Comparison of ENCODE assay signal across 29 mouse cellular contexts in the genomic region with DNA sequence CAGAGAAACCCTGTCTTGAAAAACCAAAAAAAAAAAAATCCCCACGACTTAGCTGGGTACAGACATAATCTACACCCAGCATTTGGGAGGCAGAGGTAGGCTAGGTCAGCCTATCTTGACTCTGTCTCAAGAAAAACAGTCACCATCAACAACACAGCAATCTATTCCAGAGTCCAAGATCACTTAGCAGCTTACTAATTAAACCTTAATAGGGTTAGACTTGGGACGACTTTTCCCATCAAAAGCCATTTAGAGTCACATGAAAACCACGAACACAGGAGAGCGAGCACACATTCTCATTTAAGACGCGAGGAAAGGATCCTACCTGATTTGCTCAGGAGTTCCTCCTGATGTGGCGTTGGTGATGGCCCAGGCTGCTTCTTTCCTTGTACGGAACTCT. TPM values are rescaled to one million over a fixed set of nuclear protein-coding genes. Genes with fewer than 3 reads are reported as not detected.
"Had no signal": no experiment of that assay in that cellular context is flagged by ENCODE, and none has a peak within 500 bp of the region (broad histone marks: within the 10 kb centered on the region; RNA-seq: fewer than 3 reads in every experiment).

No protein-coding gene starts in this region.

- H3K9ac ChIP-seq: embryonic facial prominence, embryonic 12.5 days; embryonic facial prominence, embryonic 13.5 days; embryonic facial prominence, embryonic 15.5 days; forebrain, embryonic 12.5 days; forebrain, embryonic 13.5 days; forebrain, embryonic 15.5 days; forebrain, postnatal 0 days had no signal

- H3K27me3 ChIP-seq: embryonic facial prominence, embryonic 12.5 days; embryonic facial prominence, embryonic 13.5 days; embryonic facial prominence, embryonic 15.5 days; forebrain, embryonic 12.5 days; forebrain, embryonic 13.5 days; forebrain, embryonic 15.5 days had no signal

- DNase-seq: cerebellum, adult 2 months; cerebellum, adult 8-10 months; cerebellum, adult 9-10 months; cerebellum, adult 9-11 months; cerebellum, postnatal 10 days; cerebellum, postnatal 14 days; cerebellum, postnatal 25 days; cerebellum, postnatal 36 days; embryo, embryonic 11 days; forebrain, postnatal 0 days; gastrocnemius, adult 2 months; gastrocnemius, postnatal 10 days; gastrocnemius, postnatal 14 days; gastrocnemius, postnatal 25 days; gastrocnemius, postnatal 36 days; heart, adult 11 months; heart, adult 18-20 months; heart, adult 2 months had no signal

- H3K4me2 ChIP-seq: embryonic facial prominence, embryonic 12.5 days; embryonic facial prominence, embryonic 13.5 days; embryonic facial prominence, embryonic 15.5 days; forebrain, embryonic 12.5 days; forebrain, embryonic 13.5 days; forebrain, embryonic 15.5 days had no signal

- ATAC-seq: forebrain, embryonic 13.5 days; forebrain, embryonic 14.5 days; forebrain, embryonic 15.5 days; forebrain, embryonic 16.5 days; forebrain, postnatal 0 days had no signal

- H3K4me1 ChIP-seq: embryonic facial prominence, embryonic 10.5 days; embryonic facial prominence, embryonic 12.5 days; embryonic facial prominence, embryonic 13.5 days; embryonic facial prominence, embryonic 15.5 days; forebrain, embryonic 10.5 days; forebrain, embryonic 12.5 days; forebrain, embryonic 13.5 days; forebrain, embryonic 15.5 days had no signal

- H3K27ac ChIP-seq: embryonic facial prominence, embryonic 10.5 days; embryonic facial prominence, embryonic 12.5 days; embryonic facial prominence, embryonic 13.5 days; embryonic facial prominence, embryonic 15.5 days; forebrain, embryonic 10.5 days; forebrain, embryonic 12.5 days; forebrain, embryonic 13.5 days; forebrain, embryonic 15.5 days; gastrocnemius, adult 2 months; heart, adult 2 months had no signal

- H3K4me3 ChIP-seq: embryonic facial prominence, embryonic 10.5 days; embryonic facial prominence, embryonic 12.5 days; embryonic facial prominence, embryonic 13.5 days; embryonic facial prominence, embryonic 15.5 days; erythroblast, embryonic 14.5 days; forebrain, embryonic 10.5 days; forebrain, embryonic 12.5 days; forebrain, embryonic 13.5 days; forebrain, embryonic 15.5 days; gastrocnemius, adult 2 months; heart, adult 2 months had no signal

- H3K9me3 ChIP-seq: embryonic facial prominence, embryonic 10.5 days; embryonic facial prominence, embryonic 12.5 days; embryonic facial prominence, embryonic 13.5 days; embryonic facial prominence, embryonic 15.5 days; forebrain, embryonic 10.5 days; forebrain, embryonic 12.5 days; forebrain, embryonic 13.5 days; forebrain, embryonic 15.5 days had no signal

RNA-seq across cellular contexts. Expression of gene Dcdc2b, which starts 36.3 kb away (rescaled TPM):
- polyA plus RNA-seq: erythroblast, embryonic 14.5 days had no signal
